Mouse (Mus musculus) brain, adult 2 months (tissue): Measurements from ENCODE around the gene Tsnax.

Experiments used
- DNase-seq: peaks from one replicate; pipeline ENCODE4 v3.0.0; 2011; ENCODE audit warnings: low read depth, low spot score

Tsnax gene

DNA sequence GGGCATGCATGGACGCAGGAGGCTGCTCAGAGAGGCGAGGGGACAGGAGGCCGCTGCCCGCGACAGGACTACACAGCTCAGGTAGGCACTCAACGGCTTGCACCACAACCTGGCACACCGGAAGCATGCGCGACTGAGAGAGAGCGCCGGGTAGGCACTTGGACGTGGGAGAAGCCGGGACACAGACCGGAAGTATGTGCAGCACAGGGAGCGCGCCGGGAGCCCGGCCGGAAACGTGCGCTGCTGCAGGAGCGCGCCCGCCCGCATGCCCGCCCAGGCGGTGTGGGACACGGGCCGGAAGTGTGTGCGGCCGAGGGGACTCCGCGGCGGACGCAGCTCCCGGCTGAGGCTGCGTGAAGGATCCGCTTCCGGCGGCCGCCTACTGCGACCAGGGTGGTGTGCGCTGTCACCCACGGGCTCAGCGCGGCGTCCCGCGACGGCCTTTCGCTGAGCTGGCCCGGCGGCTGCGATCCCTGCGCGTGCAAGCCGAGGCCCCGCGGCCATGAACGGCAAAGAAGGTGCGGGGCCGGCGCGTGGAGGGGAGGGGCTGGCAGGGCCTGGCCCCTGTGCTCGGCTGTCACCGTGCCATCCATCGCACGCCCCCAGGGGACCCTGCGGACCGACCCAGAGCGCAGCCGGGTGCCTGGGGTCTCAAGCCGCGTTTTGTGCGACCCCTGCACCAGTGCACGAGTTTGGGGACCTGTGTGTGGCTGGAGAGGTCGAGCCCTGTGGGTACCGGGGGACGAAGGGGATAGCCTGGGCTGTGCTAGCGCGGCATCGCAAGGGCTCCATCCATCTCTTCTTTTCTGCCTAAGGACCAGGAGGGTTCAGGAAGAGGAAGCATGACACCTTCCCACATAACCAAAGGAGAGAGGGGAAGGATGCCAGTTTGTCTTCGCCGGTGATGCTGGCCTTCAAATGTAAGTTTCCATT, at the start of gene Tsnax:
Gene Tsnax (plus strand): TSS at position 303 of the 933 bp plus-strand sequence.
- DNase-seq, result peak; percentile 97

DNA sequence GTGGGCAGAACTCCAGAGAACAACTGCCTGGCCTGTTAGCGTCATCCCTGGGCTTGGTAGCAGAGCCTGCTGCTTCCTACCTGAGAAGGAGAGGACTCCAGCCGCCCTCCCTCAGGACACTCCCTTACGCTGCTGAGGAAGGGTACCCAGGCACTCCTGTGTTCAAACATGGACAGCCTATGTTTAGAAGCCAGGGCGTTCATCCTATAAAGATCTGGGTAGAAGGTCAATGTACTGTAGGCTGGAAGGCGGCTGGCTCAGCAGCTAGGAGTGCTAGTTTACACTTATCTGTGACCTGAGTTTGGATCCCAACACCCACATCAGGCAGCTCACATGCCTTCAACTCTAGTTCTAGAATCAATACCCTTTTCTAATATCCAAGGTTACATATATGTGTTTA, 49.6 kb upstream of the Tsnax start:
- DNase-seq, result no peak

DNA sequence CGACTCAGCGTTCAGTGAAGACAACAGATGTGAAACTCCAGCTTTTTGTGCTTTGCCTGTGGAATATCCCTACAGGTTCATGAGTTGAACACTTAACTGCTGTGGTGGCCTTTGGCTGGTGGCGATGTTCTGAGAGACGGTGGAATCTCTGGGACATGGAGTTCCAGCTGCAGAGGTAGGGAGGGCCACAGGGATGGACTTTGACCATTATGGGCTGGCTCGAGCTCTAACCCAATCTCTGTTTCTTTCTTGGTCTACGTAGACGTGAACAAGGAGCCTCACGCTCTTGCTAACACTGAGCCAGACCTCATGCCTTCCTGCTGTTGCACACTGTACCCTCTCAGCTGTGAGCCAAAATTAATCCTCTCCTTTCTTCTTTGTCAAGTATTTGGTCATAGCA, 47.8 kb upstream of the Tsnax start:
- DNase-seq, result no peak

DNA sequence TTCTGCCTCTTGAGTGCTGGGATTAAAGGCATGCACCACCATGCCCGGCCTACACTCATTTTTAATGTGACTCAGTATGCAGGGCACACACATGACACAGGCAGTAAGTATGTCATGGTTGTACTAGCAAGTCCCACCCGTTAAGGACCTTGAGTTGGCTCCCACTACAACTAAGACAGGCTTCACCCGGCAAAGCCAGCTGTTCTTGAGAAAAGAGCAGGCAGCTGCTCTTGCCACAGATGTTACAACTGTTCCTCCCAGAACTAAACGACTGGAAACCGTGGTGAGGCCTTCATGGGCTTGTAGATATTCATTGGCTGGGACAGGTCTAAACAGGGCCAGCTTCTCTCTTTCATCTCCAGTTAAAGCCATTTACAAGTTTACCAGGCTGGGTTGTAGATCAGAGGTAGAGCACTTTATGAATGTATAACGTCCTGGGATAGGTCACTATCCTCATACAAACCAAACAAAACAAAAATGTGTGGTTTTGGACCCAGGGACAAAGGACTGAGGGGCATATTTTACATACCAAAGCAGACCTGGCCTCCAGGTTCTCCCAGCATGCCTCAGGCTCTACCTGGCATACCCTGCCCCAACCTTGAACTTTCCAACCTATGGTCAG, 42.4 kb upstream of the Tsnax start:
- DNase-seq, result no peak

DNA sequence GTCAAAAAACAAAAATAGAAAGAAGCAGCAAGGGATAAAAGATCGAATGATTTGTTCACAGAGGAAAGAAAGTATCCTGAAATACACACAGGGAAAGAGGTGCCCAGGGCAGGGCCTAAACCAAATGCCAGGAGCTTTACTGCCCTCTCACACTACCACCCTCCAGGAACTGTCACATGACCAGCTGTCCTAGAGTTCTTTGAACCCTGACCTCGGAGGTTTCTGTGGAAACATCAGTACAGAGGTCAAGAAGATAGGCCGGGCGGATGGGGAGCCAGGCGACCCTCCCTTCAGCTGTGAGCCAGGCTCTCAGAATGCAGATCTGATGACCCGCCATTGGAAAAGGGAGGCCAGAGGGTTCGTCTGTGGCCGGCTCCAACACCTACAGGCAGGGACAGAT, 39.6 kb upstream of the Tsnax start:
- DNase-seq, result no peak

DNA sequence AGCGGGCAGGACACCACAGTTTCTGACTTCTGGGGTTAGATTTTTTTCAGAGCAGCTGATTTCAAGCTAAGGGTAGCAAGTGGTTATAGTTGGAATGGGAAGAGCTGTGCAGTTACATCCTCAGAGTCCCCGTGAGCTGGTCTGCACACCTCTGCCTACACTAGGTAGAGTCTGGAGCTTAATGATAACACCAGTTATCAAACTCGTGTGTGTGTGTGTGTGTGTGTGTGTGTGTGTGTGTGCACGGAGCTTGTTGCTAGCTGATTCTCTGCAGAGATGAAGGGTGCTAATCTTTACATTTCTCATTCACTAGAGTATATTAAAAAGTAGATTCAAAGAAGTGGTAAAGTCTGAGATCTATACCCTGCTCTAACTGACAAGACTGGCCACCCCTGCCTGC, 38.5 kb upstream of the Tsnax start:
- no peak for DNase-seq

DNA sequence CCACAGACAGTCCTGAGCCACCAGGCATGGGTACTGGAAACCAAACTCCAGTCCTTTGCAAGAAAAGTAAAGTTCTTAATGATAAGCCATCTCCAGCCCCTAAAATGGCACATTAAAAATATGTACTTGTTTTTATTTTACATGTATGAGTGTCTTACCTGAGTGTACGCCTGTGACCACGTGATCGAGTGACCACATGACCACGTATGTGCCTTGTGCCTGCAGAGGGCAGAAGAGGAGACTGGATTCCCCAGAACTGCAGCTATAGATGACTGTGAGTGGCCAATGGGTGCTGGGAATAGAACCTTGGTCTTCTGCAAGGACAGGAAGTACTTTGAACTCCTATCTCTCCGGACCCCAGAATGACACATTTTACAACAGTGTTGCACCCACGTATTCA, 36.6 kb upstream of the Tsnax start:
- DNase-seq, result no peak

DNA sequence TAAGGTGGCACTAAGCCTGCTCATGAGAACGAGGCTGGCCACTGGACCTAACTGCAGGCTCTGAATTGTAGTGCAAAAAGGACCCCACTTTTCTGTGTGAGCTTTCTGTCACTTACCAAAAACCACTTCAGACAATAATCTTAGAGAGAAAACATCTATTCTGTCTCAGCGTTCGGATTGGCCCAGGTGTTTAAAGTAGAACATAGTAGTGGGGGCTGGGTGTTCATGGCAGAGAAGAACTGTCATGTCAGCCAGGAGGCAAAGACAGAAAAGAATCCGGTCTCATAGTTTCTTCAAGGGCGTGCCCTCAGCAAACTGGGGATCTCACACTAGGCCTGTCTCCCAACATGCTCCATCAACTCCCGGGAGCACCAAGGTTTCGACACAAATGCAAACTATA, 34.8 kb upstream of the Tsnax start:
- DNase-seq, result no peak

DNA sequence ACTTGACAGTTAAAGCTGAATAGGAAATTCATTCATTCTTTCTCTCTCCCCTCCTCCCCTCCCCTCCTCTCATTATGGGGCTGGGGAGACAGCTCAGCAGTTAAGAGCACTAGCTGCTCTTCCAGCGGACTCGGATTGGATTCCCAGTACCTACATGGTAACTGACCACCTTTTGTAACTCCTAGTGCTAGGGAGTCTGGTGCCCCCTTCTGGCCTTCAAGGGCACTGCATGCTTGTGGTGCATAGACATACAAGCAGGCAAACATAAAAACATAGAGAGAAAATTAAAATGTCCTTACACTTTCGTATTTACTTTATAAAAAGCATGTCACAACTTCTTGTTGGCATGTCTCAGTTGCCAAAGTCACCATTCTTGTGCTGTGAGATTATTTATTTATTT, 32.8 kb upstream of the Tsnax start:
- no peak for DNase-seq

DNA sequence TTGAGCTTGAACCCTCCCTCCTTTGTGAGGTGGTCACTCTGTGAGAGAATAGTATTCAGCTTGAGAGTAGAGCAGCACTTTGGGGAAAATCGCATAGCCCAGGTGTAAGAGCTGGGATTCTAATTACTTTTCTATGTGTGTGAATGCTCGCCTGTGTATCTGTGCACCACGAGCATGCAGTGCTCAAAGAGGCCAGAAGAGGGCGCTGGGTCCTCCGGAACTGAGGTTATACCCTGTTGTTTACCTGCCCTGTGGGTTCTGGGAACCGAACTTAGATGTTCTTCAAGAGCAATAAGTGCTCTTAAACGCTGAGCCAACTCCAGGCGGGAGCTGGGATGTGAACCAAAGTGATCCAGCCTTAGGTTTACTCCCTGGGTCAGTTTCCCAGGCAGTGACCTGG, 32.0 kb upstream of the Tsnax start:
- DNase-seq, result no peak

DNA sequence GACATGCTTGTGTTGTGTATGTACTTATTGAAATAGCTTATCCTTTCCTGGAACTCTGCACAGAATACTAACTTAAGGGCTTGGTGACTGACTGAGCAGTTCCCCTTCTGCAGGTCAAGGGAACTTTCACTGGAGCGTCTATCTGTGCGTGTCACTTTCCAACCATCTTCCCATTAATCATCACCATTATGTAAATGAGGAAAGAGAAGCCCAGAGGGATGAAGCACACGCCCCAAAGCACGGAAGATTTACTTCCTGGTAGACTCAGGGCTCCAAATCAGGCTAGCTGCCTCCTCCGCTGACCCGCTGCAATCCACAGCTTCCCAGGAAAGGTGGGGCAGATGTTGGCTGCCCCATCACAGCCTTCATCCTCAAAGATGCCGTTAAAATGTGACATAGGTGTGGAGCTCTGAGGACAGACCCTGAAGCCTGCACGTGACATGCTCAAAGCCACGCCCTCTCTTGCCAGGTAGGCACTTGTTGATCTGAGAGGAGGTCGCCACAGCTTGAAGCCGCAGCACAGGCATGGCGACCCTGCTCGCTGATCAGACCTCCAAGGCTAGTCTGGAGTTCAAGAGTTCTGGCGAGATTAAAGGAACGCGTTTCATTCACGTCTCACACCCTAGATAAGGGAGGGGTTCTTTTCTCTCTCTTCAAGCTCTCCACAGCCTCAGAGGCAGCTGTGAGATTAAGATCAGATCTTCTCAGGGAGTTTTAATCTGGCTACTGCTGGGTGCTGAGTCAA, 21.7 kb upstream of the Tsnax start:
- no peak for DNase-seq

DNA sequence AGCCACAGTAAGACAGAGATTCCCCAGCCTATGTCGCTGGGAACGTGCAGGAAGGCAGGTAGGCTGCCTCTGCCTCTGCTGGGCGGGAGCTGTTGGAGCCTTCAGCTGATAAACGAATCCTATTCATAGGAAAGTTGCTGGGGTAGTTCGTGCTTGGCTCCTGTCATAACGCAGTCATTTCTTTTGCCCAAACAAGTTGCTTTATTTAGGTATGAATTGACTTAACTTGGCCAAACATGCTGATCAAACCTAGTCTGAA, 21.2 kb upstream of the Tsnax start:
- no peak for DNase-seq

DNA sequence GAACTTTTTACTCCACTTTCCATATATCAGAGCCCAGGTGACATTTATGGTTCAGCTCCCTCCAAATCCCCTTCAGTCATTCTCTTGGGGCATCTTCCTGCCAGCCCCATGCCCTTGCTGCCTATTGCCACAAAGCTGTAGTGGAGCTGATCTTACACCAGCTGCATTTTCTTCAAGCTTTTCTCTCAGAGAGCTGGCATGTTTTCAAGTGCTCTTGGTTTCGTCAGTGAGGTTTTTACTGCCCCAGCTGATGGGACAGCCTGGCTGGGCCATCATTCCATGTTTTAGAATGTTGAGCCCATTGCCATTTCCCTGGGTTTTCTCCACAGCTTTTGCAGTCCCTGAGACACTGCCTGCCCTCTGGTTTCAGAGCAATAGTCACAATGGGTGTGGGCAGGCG, 17.0 kb upstream of the Tsnax start:
- DNase-seq, result peak; percentile 47

DNA sequence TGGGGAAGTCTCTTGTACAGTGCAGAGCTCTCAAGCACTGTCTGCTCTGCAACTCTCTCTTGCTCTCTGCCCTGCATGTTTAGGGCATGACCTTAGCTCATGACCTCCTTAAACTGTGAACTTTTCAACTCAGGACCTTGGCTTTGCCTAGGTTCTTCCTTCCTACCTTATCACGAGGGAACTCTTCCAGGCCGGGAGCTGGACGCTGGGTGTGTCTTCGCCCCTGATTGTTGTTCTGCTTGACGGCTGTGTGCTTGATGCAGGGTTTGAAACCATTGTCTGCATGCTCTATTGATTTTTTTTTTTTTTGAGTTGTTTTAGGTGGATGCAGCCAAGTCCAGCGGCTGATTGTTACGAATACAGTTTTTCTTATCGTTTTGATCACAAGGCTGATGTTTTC, 11.3 kb downstream of the Tsnax start:
- DNase-seq, result no peak

DNA sequence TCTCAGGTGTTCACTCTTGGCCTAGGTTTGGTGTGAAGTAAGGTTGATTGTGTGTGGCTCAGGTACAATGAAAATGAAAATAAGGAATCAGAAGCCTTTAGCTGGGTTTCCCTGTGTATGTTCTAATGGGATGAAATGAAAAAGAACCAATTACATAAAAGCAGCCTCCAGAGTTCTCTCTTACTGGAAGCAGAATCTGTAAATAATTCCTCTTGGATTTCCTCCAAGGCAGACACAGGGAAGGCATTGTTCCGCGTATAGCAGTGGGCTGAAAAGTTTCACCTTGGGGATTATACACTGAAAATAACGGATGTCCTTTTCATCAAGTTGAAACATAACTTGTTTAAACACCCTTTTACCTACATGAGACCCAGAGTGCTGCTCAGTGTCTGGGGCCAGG, 14.4 kb downstream of the Tsnax start:
- DNase-seq, result peak; percentile 53

DNA sequence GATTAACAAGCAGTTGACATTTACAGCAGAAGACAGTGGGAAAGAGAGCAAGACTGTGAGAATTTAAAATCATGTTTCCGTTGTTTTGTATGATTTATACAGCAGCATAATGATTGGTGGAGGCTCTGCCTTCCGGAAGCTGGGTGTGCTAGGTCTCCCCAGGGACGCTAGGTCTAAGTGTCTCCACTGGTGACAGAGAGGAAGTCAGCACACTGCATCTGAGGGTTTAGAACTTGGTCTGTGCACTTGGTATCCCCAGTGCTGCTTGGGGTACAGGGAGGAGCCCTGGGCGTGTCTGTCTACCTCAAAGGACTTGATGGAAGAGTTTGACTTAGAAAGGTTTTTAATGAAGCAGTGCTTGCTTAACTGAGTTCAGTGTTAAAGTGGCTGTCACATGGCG, 16.0 kb downstream of the Tsnax start:
- no peak for DNase-seq

DNA sequence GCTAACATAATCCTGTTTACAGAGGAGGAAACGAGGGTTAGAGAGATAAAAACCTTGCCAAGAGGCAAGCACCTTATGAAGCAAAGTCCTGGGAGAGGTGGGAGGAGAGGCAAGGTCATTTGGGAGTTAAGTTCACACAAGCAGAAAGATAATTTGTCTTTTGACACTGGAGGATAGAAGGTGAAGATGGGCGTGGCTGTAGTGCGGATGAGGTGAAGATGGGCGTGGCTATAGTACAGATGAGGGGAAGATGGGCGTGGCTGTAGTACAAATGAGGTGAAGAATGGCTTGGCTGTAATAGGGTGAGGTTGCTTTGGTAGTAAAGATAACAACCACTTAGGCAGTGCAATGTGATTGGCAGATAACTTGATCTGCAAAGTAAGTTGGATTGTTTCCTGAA, 18.5 kb downstream of the Tsnax start:
- DNase-seq, result no peak

DNA sequence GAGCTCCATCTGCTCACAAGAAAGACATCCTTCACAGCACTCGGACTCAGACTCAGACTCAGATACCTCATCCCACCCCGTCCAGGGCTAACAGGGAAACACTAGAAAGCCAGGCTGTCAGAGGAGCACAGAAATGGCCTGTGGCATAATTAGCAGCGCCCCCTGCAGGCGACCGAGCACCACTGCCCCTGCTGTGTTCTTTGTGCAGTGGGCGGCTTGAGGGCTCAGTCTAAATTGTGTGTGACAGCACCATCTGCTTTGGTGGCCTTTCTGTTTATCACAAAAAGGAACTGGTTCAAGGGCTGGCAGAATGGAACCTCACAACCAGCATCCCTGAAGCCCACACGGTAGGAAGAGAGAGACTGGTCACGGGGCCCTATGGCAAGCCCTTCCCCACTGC, 21.9 kb downstream of the Tsnax start:
- DNase-seq, result peak; percentile 94

DNA sequence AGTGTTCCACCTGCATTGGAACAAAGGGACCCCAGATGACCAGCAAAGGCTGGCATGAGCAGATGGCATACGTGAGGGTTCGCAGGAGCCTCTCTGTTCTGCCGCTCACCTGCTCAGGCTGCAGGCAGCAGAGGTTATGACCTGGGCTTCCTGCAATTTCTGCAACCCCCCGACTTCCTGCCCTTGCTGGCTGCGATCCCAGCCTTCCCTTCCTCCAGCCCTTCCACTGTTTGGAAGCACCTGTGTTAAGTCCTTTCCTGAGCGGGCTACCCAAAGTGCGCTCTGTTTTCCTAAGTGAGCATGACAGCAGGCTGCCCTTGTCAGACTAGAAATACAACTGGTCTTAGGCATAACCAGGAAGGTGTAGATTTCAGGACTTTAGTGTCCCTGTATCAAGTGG, 24.3 kb downstream of the Tsnax start:
- no peak for DNase-seq

DNA sequence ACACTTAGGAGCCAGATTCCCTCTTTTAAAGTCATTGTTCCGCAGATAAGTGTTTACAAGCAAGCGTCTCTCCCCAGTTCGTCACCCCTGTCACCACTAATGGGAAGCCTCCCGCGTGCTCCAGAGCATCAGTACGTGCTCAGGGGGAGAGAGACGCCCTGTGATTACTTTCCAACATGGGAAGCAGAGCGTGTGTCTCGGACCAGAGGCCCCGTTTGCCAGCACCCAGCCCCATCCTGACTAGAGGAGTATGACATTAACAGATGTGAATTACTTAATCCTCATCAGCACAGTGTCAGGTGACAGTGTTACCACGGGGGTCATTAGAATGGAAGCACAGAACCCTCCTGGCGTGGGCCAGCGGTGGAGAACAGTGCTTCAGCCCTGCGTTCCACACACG, 25.9 kb downstream of the Tsnax start:
- no peak for DNase-seq

DNA sequence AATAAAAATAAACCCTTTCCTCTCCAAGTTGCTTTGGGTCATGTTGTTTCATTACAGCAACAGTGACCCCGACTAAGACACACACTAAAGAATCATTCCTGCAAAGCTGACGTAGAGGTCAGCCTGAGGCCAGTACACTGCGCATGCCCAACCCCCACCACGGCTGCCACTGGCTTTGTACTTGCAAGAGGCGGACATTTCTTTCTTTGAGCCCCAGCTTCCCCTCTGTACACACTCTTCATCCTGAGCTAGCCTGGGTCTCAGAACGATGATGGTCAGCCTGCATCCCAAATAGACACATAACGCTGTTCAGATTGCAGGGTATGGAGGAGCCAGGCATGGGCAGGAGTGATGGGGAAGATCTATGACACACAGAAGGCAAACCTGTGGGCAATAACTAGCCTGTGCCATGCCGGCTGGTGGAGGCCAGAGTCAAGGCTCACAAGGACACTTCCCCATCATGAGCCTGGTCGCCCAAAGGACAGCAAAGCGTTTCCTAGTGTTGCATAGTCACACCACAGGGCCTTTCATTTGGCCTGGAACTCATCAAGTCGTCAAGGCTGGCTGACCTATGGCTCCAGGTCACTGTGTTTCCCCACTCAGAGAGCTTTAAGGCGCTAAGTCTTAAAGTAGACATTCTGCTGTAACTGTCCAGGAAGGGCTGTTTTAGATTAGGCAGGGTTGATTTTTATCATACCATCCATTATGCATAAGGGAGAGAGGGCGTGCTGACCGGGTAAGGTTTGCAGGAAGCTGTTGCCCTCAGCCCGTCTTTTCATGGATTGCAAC, 28.0 kb downstream of the Tsnax start:
- DNase-seq, result no peak

DNA sequence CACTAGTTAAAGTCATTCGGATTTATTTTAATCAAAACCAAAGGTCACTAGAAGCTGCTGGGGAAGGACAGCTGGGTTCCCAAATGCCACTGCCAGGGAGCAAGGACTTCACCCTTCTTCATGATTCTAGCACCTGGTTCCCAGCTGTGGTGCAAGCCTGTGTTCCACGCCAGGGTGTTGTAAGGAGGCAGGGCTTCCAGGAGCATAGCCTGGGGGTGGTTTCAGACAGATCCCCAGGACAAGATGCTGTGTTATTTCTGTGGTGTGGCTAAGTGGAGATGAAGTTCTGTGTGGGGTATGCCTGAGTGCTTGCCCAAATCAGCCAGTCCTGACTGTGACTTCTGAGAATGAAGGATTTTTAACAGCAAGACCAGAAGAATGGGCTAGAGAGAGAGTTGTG, 28.7 kb downstream of the Tsnax start:
- peak; percentile 6 for DNase-seq
